Mouse (Mus musculus): ENCODE results near the gene Lrrc41. TPM values are rescaled to one million over a fixed set of nuclear protein-coding genes. Genes with fewer than 3 reads are reported as not detected.

Lrrc41 gene
- 129 and 133 TPM in 2 replicates for total RNA-seq (2014; rRNA removed)
- polyA plus RNA-seq (2015; fragmentation: Nextera tagmentation; extraction: Ambion mirVana), result 60.2 and 61.9 TPM in 2 replicates

DNA sequence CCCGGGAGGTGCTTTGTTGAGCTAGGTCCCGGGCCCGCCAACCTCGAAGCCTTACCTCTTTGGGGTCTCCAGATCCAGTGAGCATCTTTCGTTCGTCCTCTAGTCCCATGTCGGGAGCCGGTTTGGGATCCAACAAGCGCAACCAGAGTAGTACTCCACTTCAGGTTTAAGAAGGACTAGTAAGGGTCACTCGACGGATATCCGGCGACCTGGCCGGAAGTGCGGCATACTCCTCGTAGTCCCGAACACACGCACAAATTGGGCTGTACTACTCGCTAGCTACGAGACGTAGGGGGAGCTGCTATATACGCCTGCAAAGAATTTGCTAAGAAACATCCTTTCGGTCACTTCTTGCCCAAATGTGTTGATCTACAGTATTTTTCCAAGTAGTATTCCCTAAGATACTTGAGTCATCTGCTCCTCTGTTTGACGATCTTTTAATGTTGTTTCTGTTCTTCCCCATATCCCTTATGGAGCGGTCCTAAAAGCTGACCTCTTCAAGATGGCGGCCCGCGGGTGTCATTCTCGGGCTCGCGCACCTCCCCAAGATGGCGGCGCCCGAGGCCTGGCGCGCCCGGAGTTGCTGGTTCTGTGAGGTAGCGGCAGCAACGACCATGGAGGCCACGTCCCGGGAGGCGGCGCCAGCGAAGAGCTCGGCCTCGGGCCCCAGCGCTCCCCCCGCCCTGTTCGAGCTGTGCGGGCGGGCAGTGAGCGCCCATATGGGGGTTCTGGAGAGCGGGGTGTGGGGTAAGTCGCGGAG lies at the start of gene Lrrc41, which contains the start of gene Uqcrh:
Lrrc41 (plus strand) TSS at position 409 of the 760 bp plus-strand sequence.
Uqcrh (minus strand) TSS at position 211 of the 760 bp plus-strand sequence.
- H3K36me3 ChIP-seq (ENCODE audit: insufficient read depth, low read length), result peaks cover 4% of the 10 kb centered on the region; the same call in 1 of the 2 replicates
- H3K27ac ChIP-seq, result peak within 1 kb of the TSS; percentile 97
- peak within 1 kb of the TSS; percentile 73 for H3K4me2 ChIP-seq (ENCODE audit: low read depth, low read length)
- peak within 1 kb of the TSS; percentile 90 for H3K4me3 ChIP-seq (ENCODE audit: low read length)
- peak; percentile 96 for ATAC-seq
- TF ChIP-seq CTCF (IDR thresholded peaks at IDR 0.05; ENCODE audit: low read depth), result peak; percentile 42
- peak within 1 kb of the TSS; percentile 97 for H3K9ac ChIP-seq (replicated peaks; ENCODE audit: low read length)
- H3K4me1 ChIP-seq (ENCODE audit: insufficient read depth, low read length), result peaks cover 25% of the 10 kb centered on the region
- under 1% methylated on average over 55 of the region's 55 CpGs for WGBS
- DNase-seq (ENCODE audit: low spot score), result peak; percentile 98
- H3K9me3 ChIP-seq (ENCODE audit: low read length), result no peaks in the 10 kb centered on the region
- no peaks in the 10 kb centered on the region for H3K27me3 ChIP-seq (ENCODE audit: insufficient read depth, low read length)

DNA sequence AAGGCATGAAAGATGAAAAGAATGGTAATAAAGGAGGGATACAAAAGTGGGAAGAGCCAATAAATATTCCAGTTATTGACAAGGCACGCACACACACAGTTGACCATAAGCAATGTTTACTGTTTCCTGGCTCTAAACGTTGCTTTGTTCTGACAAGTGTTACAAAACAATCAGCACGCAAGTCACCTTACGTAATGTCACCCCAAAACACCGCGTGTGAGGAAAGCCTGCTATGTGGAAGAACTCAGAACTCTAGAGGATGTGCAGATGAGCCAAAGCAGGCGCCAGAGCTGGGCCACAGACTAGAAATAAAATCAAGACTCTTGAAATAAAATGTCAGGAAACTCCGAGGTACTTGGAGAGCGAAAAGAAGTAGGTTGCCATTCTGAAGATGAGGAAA lies 42.2 kb upstream of the Lrrc41 start:
- no peaks in the 10 kb centered on the region for H3K4me1 ChIP-seq (ENCODE audit: insufficient read depth, low read length)
- no peak for TF ChIP-seq CTCF (IDR thresholded peaks at IDR 0.05; ENCODE audit: low read depth)
- peaks cover 14% of the 10 kb centered on the region; the same call in 1 of the 2 replicates for H3K36me3 ChIP-seq (ENCODE audit: insufficient read depth, low read length)
- no peak overlapping the region for H3K9ac ChIP-seq (replicated peaks; ENCODE audit: low read length)
- no peak overlapping the region for H3K4me3 ChIP-seq (ENCODE audit: low read length)
- ATAC-seq, result no peak
- DNase-seq (ENCODE audit: low spot score), result no peak
- no peaks in the 10 kb centered on the region for H3K27me3 ChIP-seq (ENCODE audit: insufficient read depth, low read length)
- WGBS, result 88% methylated on average over 9 of the region's 9 CpGs
- no peaks in the 10 kb centered on the region for H3K9me3 ChIP-seq (ENCODE audit: low read length)
- H3K4me2 ChIP-seq (ENCODE audit: low read depth, low read length), result no peak overlapping the region
- no peak overlapping the region for H3K27ac ChIP-seq

DNA sequence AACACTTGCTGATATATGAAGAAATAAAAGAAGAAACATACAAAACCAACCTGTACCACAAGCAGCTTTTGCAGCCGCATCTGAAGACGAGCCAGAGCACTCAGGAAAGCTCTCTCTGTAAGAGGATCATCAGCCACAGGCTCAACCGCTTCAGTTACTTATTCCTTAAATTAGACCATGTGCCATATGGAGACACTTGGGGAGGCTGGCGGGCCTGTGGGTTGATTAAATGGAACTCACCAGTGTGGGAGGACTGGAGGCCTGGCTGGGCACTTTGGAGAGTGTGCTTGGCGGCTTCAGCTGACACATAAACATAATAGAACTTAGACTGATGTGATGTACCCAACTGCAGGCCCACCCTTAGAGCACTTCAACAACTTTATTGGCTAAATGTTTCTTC lies 41.7 kb upstream of the Lrrc41 start:
- TF ChIP-seq CTCF (IDR thresholded peaks at IDR 0.05; ENCODE audit: low read depth), result no peak
- Histone ChIP-seq H3K4me3 (ENCODE audit: low read length) (no peak overlapping the region), H3K4me2 (ENCODE audit: low read depth, low read length) (no peak overlapping the region), H3K9ac (replicated peaks; ENCODE audit: low read length) (no peak overlapping the region), H3K27me3 (ENCODE audit: insufficient read depth, low read length) (no peaks in the 10 kb centered on the region), H3K27ac (no peak overlapping the region), H3K9me3 (ENCODE audit: low read length) (no peaks in the 10 kb centered on the region), H3K4me1 (ENCODE audit: insufficient read depth, low read length) (no peaks in the 10 kb centered on the region), H3K36me3 (ENCODE audit: insufficient read depth, low read length) (peaks cover 14% of the 10 kb centered on the region; the same call in 1 of the 2 replicates)
- no peak for DNase-seq (ENCODE audit: low spot score)
- no peak for ATAC-seq
- 88% methylated on average over 5 of the region's 5 CpGs for WGBS

DNA sequence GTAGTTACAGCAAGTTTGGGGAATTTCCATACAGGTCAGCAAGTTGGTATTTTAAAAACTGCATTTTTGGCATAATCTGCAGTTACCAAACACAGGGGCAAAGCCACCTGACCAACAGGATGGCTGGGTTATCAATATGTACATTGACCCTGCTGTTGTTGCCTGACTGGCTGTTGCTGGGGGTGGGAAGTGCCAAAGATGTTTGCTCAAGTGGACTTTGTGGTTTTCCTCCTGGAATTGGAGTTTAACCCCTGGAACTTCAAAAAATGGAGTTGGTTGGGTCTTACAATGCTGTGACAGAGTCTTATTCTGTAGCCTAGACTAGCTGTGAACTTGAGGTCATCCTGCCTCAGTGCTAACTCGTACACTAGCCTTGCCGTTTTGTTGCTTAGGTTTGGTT lies 34.6 kb upstream of the Lrrc41 start:
- Histone ChIP-seq H3K27ac (no peak overlapping the region), H3K4me1 (ENCODE audit: insufficient read depth, low read length) (no peaks in the 10 kb centered on the region), H3K27me3 (ENCODE audit: insufficient read depth, low read length) (no peaks in the 10 kb centered on the region), H3K4me2 (ENCODE audit: low read depth, low read length) (no peak overlapping the region), H3K4me3 (ENCODE audit: low read length) (no peak overlapping the region), H3K9ac (replicated peaks; ENCODE audit: low read length) (no peak overlapping the region), H3K36me3 (ENCODE audit: insufficient read depth, low read length) (no peaks in the 10 kb centered on the region), H3K9me3 (ENCODE audit: low read length) (no peaks in the 10 kb centered on the region)
- 88% methylated on average over 2 of the region's 2 CpGs for WGBS
- DNase-seq (ENCODE audit: low spot score) (no peak), ATAC-seq (no peak)
- no peak for TF ChIP-seq CTCF (IDR thresholded peaks at IDR 0.05; ENCODE audit: low read depth)

DNA sequence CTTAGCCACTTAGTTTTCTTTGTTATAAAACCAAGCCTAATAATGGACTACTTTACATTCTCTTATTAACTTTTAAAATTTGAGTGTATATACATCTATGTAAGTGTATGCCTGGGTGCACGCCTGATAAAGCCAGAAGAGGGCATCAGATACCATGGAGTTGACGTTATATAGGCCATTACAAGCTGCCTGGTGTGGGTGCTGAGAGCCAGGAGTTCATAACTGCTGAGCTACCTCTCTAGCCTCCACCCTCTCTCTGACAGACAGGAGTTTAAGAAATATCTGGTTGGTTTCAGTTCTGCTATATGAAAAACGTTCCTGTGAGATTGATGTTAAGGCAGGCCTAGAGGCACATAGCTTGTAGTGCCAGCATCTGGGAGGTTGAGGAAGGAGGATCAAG lies 32.9 kb upstream of the Lrrc41 start:
- no peak overlapping the region for H3K9ac ChIP-seq (replicated peaks; ENCODE audit: low read length)
- H3K4me1 ChIP-seq (ENCODE audit: insufficient read depth, low read length), result no peaks in the 10 kb centered on the region
- TF ChIP-seq CTCF (IDR thresholded peaks at IDR 0.05; ENCODE audit: low read depth), result no peak
- 75% methylated on average over 3 of the region's 3 CpGs for WGBS
- DNase-seq (ENCODE audit: low spot score), result no peak
- H3K36me3 ChIP-seq (ENCODE audit: insufficient read depth, low read length), result no peaks in the 10 kb centered on the region
- H3K9me3 ChIP-seq (ENCODE audit: low read length), result no peaks in the 10 kb centered on the region
- H3K27me3 ChIP-seq (ENCODE audit: insufficient read depth, low read length), result no peaks in the 10 kb centered on the region
- H3K4me2 ChIP-seq (ENCODE audit: low read depth, low read length), result no peak overlapping the region
- ATAC-seq, result no peak
- H3K27ac ChIP-seq, result no peak overlapping the region
- no peak overlapping the region for H3K4me3 ChIP-seq (ENCODE audit: low read length)

DNA sequence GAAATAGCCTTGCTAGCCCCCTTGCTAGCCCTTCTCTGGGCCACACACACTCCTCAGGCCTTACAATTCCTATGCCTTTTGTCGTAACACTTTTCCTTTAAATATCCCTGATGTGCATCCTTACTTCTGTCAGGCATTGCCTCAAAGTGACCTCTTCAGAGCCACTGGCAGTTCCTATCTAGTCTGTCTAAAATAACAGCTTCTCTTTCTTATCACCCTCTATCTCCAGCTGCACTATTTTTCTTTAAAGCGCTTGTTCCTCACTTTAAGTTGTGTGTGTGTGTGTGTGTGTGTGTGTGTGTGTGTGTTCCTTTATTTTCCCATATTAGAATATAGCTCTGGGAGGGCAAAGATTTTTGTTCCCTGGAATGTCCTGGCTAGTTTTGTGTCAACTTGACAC lies 28.5 kb upstream of the Lrrc41 start:
- TF ChIP-seq CTCF (IDR thresholded peaks at IDR 0.05; ENCODE audit: low read depth), result no peak
- no peaks in the 10 kb centered on the region for H3K36me3 ChIP-seq (ENCODE audit: insufficient read depth, low read length)
- no peak overlapping the region for H3K4me3 ChIP-seq (ENCODE audit: low read length)
- no peak overlapping the region for H3K9ac ChIP-seq (replicated peaks; ENCODE audit: low read length)
- no peak for ATAC-seq
- no peak for DNase-seq (ENCODE audit: low spot score)
- no peaks in the 10 kb centered on the region for H3K4me1 ChIP-seq (ENCODE audit: insufficient read depth, low read length)
- no peak overlapping the region for H3K27ac ChIP-seq
- no peaks in the 10 kb centered on the region for H3K27me3 ChIP-seq (ENCODE audit: insufficient read depth, low read length)
- WGBS, result 95% methylated on average over 2 of the region's 2 CpGs
- no peaks in the 10 kb centered on the region for H3K9me3 ChIP-seq (ENCODE audit: low read length)
- H3K4me2 ChIP-seq (ENCODE audit: low read depth, low read length), result no peak overlapping the region

DNA sequence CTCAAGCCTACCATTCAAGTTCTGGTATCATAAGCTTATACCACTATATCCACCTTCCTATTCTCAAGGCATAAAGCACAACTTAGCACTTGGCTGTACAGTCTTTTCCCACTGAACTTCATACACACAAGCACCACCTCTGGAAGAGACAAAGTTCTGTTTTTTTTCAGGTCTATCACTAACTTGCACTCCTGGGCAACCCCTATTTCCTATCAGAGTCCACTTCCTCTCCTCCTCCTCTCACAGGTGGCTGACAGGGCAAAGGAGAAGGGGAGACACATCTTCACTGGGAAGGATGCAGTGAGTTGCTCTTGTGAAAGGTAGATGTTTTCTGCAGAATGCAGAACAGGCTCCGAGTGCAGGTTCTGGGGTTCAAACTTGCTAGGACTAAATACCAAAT lies 27.4 kb upstream of the Lrrc41 start:
- no peak overlapping the region for H3K27ac ChIP-seq
- H3K36me3 ChIP-seq (ENCODE audit: insufficient read depth, low read length), result no peaks in the 10 kb centered on the region
- no peaks in the 10 kb centered on the region for H3K27me3 ChIP-seq (ENCODE audit: insufficient read depth, low read length)
- H3K4me3 ChIP-seq (ENCODE audit: low read length), result no peak overlapping the region
- H3K4me1 ChIP-seq (ENCODE audit: insufficient read depth, low read length), result no peaks in the 10 kb centered on the region; the same call in 1 of the 2 replicates
- no peak for ATAC-seq
- 100% methylated on average over 1 of the region's 1 CpGs for WGBS
- no peak overlapping the region for H3K4me2 ChIP-seq (ENCODE audit: low read depth, low read length)
- no peak overlapping the region for H3K9ac ChIP-seq (replicated peaks; ENCODE audit: low read length)
- no peak for DNase-seq (ENCODE audit: low spot score)
- no peak for TF ChIP-seq CTCF (IDR thresholded peaks at IDR 0.05; ENCODE audit: low read depth)
- H3K9me3 ChIP-seq (ENCODE audit: low read length), result no peaks in the 10 kb centered on the region

Measured in hindbrain, postnatal 0 days (tissue).